Mouse (Mus musculus) myocyte (in vitro differentiated cells): Measurements from ENCODE around the gene Pdzd4. TPM values are rescaled to one million over a fixed set of nuclear protein-coding genes. Genes with fewer than 3 reads are reported as not detected.

Source experiments
- H3K27me3 ChIP-seq: one replicate; pipeline ENCODE4 v1.6.1; 2011; ENCODE audit not compliant: control insufficient read depth, insufficient read depth, insufficient read length
- H3K36me3 ChIP-seq: one replicate; pipeline ENCODE4 v1.6.1; 2011; ENCODE audit not compliant: control insufficient read depth, insufficient read depth
- H3K4me2 ChIP-seq: one replicate; pipeline ENCODE4 v1.6.1; 2011; ENCODE audit warnings: low read depth, control low read depth
- H3K4me3 ChIP-seq: one replicate; pipeline ENCODE4 v1.5.1; 2011; ENCODE audit warnings: mild to moderate bottlenecking, control low read depth, moderate library complexity
- H3K79me2 ChIP-seq: one replicate; pipeline ENCODE4 v1.6.1; 2011; ENCODE audit not compliant: control insufficient read depth, insufficient read depth
- H3ac ChIP-seq: one replicate; pipeline ENCODE4 v1.6.1; 2011; ENCODE audit not compliant: control insufficient read depth, insufficient read length
- CEBPB ChIP-seq: IDR thresholded peaks from 2 replicates; pipeline ENCODE4 v1.6.1; 2011; ENCODE audit warnings: mild to moderate bottlenecking, moderate library complexity; ENCODE audit not compliant: poor library complexity, insufficient read depth, severe bottlenecking
- E2F4 ChIP-seq: IDR thresholded peaks from one replicate; pipeline ENCODE4 v1.6.1; 2011; ENCODE audit warnings: mild to moderate bottlenecking, control low read depth, moderate library complexity; ENCODE audit not compliant: insufficient read depth
- MAX ChIP-seq: IDR thresholded peaks from one replicate; pipeline ENCODE4 v1.6.1; 2011; ENCODE audit warnings: low read depth, mild to moderate bottlenecking, control low read depth
- MYOD1 ChIP-seq, 3 experiments: IDR thresholded peaks; one replicate each; pipeline ENCODE4 v1.6.1; 2011; ENCODE audit warnings: control low read depth in 2 of 3, low read depth in 2 of 3, mild to moderate bottlenecking in 2 of 3, moderate library complexity in 1 of 3; ENCODE audit not compliant: insufficient read length in 2 of 3, control insufficient read depth in 1 of 3
- MYOG ChIP-seq, 3 experiments: IDR thresholded peaks; one replicate each; pipeline ENCODE4 v1.6.1; 2011; ENCODE audit warnings: control low read depth in 2 of 3, low read depth in 2 of 3, mild to moderate bottlenecking in 2 of 3; ENCODE audit not compliant: insufficient read length in 2 of 3, control insufficient read depth in 1 of 3, insufficient read depth in 1 of 3
- POLR2A ChIP-seq: IDR thresholded peaks from one replicate; pipeline ENCODE4 v1.6.1; 2011; ENCODE audit warnings: low read depth, mild to moderate bottlenecking, control low read depth, moderate library complexity; ENCODE audit not compliant: insufficient read length
- POLR2AphosphoS2 ChIP-seq: IDR thresholded peaks from one replicate; pipeline ENCODE4 v1.6.1; 2011; ENCODE audit warnings: low read depth, control low read depth; ENCODE audit not compliant: insufficient read length
- REST ChIP-seq: IDR thresholded peaks from one replicate; pipeline ENCODE4 v1.6.1; 2011; ENCODE audit warnings: mild to moderate bottlenecking, control low read depth, moderate library complexity; ENCODE audit not compliant: insufficient read depth, insufficient read length
- SRF ChIP-seq: IDR thresholded peaks from one replicate; pipeline ENCODE4 v1.6.1; 2011; ENCODE audit warnings: low read depth; ENCODE audit not compliant: control insufficient read depth, insufficient read length
- TCF12 ChIP-seq: IDR thresholded peaks from one replicate; pipeline ENCODE4 v1.6.1; 2011; ENCODE audit warnings: mild to moderate bottlenecking, control low read depth; ENCODE audit not compliant: poor library complexity, insufficient read depth, severe bottlenecking
- TCF3 ChIP-seq: IDR thresholded peaks from one replicate; pipeline ENCODE4 v1.6.1; 2011; ENCODE audit warnings: low read depth, control low read depth; ENCODE audit not compliant: insufficient read length
- USF1 ChIP-seq: IDR thresholded peaks from one replicate; pipeline ENCODE4 v1.6.1; 2011; ENCODE audit warnings: low read depth, mild to moderate bottlenecking, control low read depth, moderate library complexity
- polyA plus RNA-seq: library from polyadenylated mRNA; unstranded; fragments of >200 nt; fragmentation: generic; extraction: Trizol; gene quantifications from one replicate; pipeline ENCODE4 v1.2.1, GENCODE M21; 2012; ENCODE audit warnings: missing spikeins

Gene Pdzd4
- polyA plus RNA-seq, 1 experiment = 0.25 TPM

DNA sequence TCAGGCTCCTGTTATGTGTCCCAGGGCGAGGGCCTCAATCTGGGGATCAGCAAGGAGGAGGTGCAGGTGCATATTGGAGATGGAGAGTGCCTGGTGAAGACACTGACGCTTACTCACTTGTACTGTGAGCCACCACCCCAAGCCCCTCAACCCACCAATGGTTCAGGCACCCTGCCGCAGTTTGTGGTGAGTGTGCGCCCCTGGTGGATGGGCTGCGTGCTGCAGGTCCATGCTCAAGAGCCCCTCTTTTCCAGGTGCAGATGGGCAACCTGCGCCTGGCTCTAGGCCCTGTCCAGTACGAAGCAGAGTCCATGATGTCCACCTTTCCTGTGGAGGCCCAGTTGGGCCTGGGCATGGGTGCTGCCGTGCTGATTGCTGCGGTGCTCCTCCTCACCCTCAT, 57.5 kb downstream of the Pdzd4 start:
- Histone ChIP-seq H3ac (no peak overlapping the region), H3K4me3 (no peak overlapping the region), H3K4me2 (no peak overlapping the region), H3K79me2 (no peaks in the 10 kb centered on the region), H3K36me3 (no peaks in the 10 kb centered on the region), H3K27me3 (no peaks in the 10 kb centered on the region)
- TF ChIP-seq REST (no peak), TCF12 (no peak), USF1 (no peak), MAX (no peak), E2F4 (no peak), TCF3 (no peak), MYOG (IDR thresholded peaks at IDR 0.05; ENCODE audit: control insufficient read depth in 1 of 3, insufficient read depth in 1 of 3, insufficient read length in 2 of 3, low read depth in 2 of 3) (no peak), MYOD1 (IDR thresholded peaks at IDR 0.05; ENCODE audit: control insufficient read depth in 1 of 3, insufficient read length in 2 of 3, low read depth in 2 of 3) (no peak)

DNA sequence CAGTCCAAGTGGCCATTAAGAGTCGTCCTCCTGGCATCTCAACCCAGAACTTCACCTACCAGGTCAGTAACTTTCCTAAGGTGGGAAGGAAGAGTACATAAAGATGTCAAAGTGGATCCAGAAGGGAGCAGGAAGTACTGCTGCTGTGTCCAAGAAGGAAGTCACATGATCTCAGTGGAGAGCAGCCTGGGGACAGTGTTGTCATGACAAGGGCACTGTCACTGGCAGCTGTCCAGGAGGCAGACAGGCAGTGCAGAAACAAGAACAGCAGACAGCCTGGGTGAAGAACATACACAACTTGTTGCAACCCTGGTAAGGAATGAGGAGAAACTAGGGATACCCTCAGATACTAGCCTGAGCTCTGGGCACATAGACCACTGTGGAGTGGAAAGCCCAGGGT, 59.5 kb downstream of the Pdzd4 start:
- TF ChIP-seq POLR2A (no peak), MYOG (IDR thresholded peaks at IDR 0.05; ENCODE audit: control insufficient read depth in 1 of 3, insufficient read depth in 1 of 3, insufficient read length in 2 of 3, low read depth in 2 of 3) (no peak), TCF12 (no peak), USF1 (no peak), CEBPB (no peak), POLR2AphosphoS2 (no peak)
- Histone ChIP-seq H3K79me2 (no peaks in the 10 kb centered on the region), H3K4me3 (no peak overlapping the region), H3ac (no peak overlapping the region), H3K27me3 (no peaks in the 10 kb centered on the region), H3K36me3 (no peaks in the 10 kb centered on the region), H3K4me2 (no peak overlapping the region)

GRCm38 (mm10) chrX:73758611-73759290, 66.0 kb downstream of the Pdzd4 start:
- no peak for TF ChIP-seq E2F4
- TF ChIP-seq TCF12 = no peak
- TF ChIP-seq MYOG (IDR thresholded peaks at IDR 0.05; ENCODE audit: control insufficient read depth in 1 of 3, insufficient read depth in 1 of 3, insufficient read length in 2 of 3, low read depth in 2 of 3) = no peak
- no peak for TF ChIP-seq USF1
- Histone ChIP-seq H3ac (no peak overlapping the region), H3K4me3 (no peak overlapping the region), H3K79me2 (no peaks in the 10 kb centered on the region), H3K27me3 (no peaks in the 10 kb centered on the region), H3K36me3 (no peaks in the 10 kb centered on the region), H3K4me2 (no peak overlapping the region)

- no peak within 1 kb of the TSS for H3K4me3 ChIP-seq
- H3K79me2 ChIP-seq = no peaks in the 10 kb centered on the region
- H3K36me3 ChIP-seq = no peaks in the 10 kb centered on the region
- no peaks in the 10 kb centered on the region for H3K27me3 ChIP-seq
- H3ac ChIP-seq = no peak within 1 kb of the TSS
- TF ChIP-seq REST (no peak), MYOG (IDR thresholded peaks at IDR 0.05; ENCODE audit: control insufficient read depth in 1 of 3, insufficient read depth in 1 of 3, insufficient read length in 2 of 3, low read depth in 2 of 3) (peak in 1 of 3 experiments; percentile 47), SRF (no peak), CEBPB (no peak), POLR2AphosphoS2 (no peak), MYOD1 (IDR thresholded peaks at IDR 0.05; ENCODE audit: control insufficient read depth in 1 of 3, insufficient read length in 2 of 3, low read depth in 2 of 3) (peak; percentile 48 to 94 (median 83)), TCF12 (no peak)
- no peak within 1 kb of the TSS for H3K4me2 ChIP-seq
These were observed 68.2 kb downstream of the Pdzd4 start, which contains the start of gene Plxnb3 for GRCm38 (mm10) chrX:73756334-73757140. Gene Plxnb3 (plus strand): TSS chrX:73757090.

DNA sequence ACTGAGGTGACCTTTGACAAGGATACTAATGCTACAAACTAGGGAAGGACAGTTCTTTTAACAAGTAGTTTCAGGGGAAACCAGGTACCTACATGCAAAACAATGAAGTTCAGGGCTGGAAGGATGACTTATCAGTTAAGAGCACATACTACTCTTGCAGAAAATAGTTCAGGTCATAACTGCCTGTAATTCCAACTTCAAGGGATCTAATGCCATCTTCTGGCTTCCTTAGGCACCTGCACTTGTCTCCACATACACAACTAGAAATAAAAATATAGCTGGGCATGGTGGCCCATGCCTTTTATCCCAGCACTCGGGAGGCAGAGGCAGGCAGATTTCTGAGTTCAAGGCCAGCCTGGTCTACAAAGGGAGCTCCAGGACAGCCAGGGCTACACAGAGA, 75.8 kb downstream of the Pdzd4 start:
- Histone ChIP-seq H3K4me2 (no peak overlapping the region), H3K4me3 (no peak overlapping the region), H3ac (no peak overlapping the region), H3K79me2 (no peaks in the 10 kb centered on the region), H3K27me3 (no peaks in the 10 kb centered on the region), H3K36me3 (no peaks in the 10 kb centered on the region)
- no peak for TF ChIP-seq POLR2AphosphoS2
- TF ChIP-seq MAX = no peak
- TF ChIP-seq REST = no peak
- TF ChIP-seq SRF = no peak
- TF ChIP-seq TCF12 = no peak
- TF ChIP-seq USF1 = no peak
- no peak for TF ChIP-seq E2F4
- no peak for TF ChIP-seq MYOG (IDR thresholded peaks at IDR 0.05; ENCODE audit: control insufficient read depth in 1 of 3, insufficient read depth in 1 of 3, insufficient read length in 2 of 3, low read depth in 2 of 3)
- TF ChIP-seq TCF3 = no peak
- TF ChIP-seq POLR2A = no peak
- TF ChIP-seq MYOD1 (IDR thresholded peaks at IDR 0.05; ENCODE audit: control insufficient read depth in 1 of 3, insufficient read length in 2 of 3, low read depth in 2 of 3) = no peak
- no peak for TF ChIP-seq CEBPB
